Mouse (Mus musculus) lung, embryonic 15.5 days (tissue): Measurements from ENCODE around the gene Ppdpf. TPM values are rescaled to one million over a fixed set of nuclear protein-coding genes. Genes with fewer than 3 reads are reported as not detected.

Source experiments
- ATAC-seq: fragments of 200-750 bp; cut with Nextera tagmentation; 2 replicates; pipeline ENCODE4 v1.8.0; 2017; ENCODE audit warnings: moderate number of reproducible peaks, borderline replicate concordance; ENCODE audit not compliant: low FRiP score, low TSS enrichment; ENCODE audit errors: extremely low read depth
- H3K27ac ChIP-seq: fragments of 300-500 bp; sonication (generic); 2 replicates; pipeline ENCODE4 v1.5.1; 2015; ENCODE audit warnings: moderate library complexity, mild to moderate bottlenecking, inconsistent platforms
- H3K27me3 ChIP-seq: fragments of 300-500 bp; sonication (generic); 2 replicates; pipeline ENCODE4 v1.6.1; 2015; ENCODE audit warnings: inconsistent platforms
- H3K36me3 ChIP-seq: fragments of 300-500 bp; sonication (generic); 2 replicates; pipeline ENCODE4 v1.6.1; 2015; ENCODE audit warnings: inconsistent platforms
- H3K4me1 ChIP-seq: fragments of 300-500 bp; sonication (generic); 2 replicates; pipeline ENCODE4 v1.6.1; 2015; ENCODE audit warnings: inconsistent platforms
- H3K4me2 ChIP-seq: fragments of 300-500 bp; sonication (generic); 2 replicates; pipeline ENCODE4 v1.6.1; 2015; ENCODE audit warnings: inconsistent platforms, mild to moderate bottlenecking, moderate library complexity
- H3K4me3 ChIP-seq: fragments of 300-500 bp; sonication (generic); 2 replicates; pipeline ENCODE4 v1.5.1; 2015; ENCODE audit warnings: mild to moderate bottlenecking, inconsistent platforms
- H3K9ac ChIP-seq: fragments of 300-500 bp; sonication (generic); 2 replicates; pipeline ENCODE4 v1.6.1; 2015; ENCODE audit warnings: inconsistent platforms
- H3K9me3 ChIP-seq: fragments of 300-500 bp; sonication (generic); 2 replicates; pipeline ENCODE4 v1.6.1; 2016; ENCODE audit warnings: inconsistent platforms
- WGBS: fragments of 180-500 bp; shearing (Covaris S2); methylation state at CpG from one replicate; pipeline ENCODE4 v1.1.7; 2015; 5-methylcytosine and 5-hydroxymethylcytosine counted together
- polyA plus RNA-seq: library from polyadenylated mRNA; unstranded; fragments of >200 nt; fragmentation: Nextera tagmentation; extraction: Ambion mirVana; gene quantifications from 2 replicates; pipeline ENCODE4 v1.2.1, GENCODE M21; 2015

The Ppdpf gene
- polyA plus RNA-seq, 1 experiment from 2014 or later: 317 TPM

DNA sequence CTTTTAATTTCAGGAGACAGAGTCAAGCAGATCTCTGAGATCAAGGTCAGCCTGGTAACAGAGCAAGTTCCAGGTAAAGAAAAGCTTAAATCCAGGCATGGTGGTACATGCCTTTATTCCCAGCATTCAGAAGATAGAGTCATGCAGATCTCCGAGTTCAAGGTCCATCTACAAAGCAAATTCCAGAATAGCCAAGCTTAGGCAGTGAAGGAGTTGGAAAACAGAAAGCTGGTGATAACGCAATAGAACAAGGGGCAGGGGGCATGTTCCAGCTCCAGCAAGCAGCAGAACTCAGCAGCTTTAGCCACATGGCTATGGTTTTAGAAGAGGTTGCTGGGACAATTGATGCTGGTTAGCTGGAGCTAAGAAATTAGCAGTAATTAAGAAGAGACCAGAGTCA lies 37.9 kb downstream of the Ppdpf start:
- no peak for ATAC-seq
- WGBS: 83% methylated on average over 2 of the region's 2 CpGs
- H3K4me1 ChIP-seq: peaks cover 12% of the 10 kb centered on the region

DNA sequence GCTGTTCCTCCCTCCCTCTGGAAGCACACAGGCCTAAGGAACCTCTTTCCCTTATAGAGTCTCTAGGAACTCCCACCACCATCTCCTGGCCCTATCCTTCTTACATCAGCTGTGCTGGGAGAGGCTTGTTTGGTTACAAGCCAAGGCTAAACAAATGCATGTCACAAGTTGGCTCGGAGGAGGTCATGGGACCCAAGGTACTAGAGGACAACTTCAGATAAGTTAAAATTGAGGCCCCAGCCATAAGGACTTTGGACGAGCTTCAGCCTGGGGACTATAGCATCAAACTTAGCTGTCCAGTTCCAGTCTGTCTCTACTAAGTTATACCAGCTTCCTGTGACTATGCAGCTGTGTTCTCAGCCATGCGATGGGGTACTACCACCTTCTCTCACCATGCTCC lies 40.1 kb downstream of the Ppdpf start:
- no peak for ATAC-seq
- peaks cover 5% of the 10 kb centered on the region; the same call in 1 of the 2 replicates for H3K4me1 ChIP-seq
- WGBS: 75% methylated on average over 3 of the region's 3 CpGs

More for the DNA sequence above, 37.9 kb downstream of the Ppdpf start:
- Histone ChIP-seq H3K9me3 (no peaks in the 10 kb centered on the region), H3K4me2 (no peak overlapping the region), H3K4me3 (no peak overlapping the region), H3K27ac (no peak overlapping the region), H3K27me3 (no peaks in the 10 kb centered on the region), H3K9ac (no peak overlapping the region), H3K36me3 (peaks cover 7% of the 10 kb centered on the region; the same call in 1 of the 2 replicates)

DNA sequence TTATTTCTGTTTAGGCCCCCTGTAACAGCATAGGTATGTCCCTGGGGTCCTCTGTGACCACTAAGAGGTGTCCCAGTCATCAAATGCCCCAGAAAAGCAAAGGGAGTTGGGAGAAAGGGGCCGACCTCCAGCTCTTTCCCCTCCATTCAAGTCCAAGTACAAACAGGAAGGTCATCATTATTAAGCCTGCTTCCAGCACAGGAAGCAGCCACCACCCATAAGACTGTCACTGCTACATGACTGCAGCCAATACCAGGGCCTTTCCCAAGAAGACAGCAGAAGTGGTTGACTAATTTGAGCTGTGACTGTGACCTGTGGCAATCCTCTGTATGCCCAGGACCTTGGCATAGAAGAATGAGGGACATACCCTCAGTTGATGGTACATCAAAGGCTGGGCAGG lies 41.3 kb downstream of the Ppdpf start:
- Histone ChIP-seq H3K36me3 (peaks cover 15% of the 10 kb centered on the region; the same call in 1 of the 2 replicates), H3K27me3 (no peaks in the 10 kb centered on the region), H3K9me3 (no peaks in the 10 kb centered on the region), H3K9ac (no peak overlapping the region), H3K4me3 (no peak overlapping the region), H3K27ac (peak overlapping the region; percentile 16), H3K4me2 (no peak overlapping the region), H3K4me1 (peaks cover 5% of the 10 kb centered on the region; the same call in 1 of the 2 replicates)
- ATAC-seq: no peak
- WGBS: 62% methylated on average over 1 of the region's 1 CpGs

More for the DNA sequence above, 40.1 kb downstream of the Ppdpf start:
- H3K4me2 ChIP-seq: no peak overlapping the region
- no peaks in the 10 kb centered on the region for H3K9me3 ChIP-seq
- no peaks in the 10 kb centered on the region for H3K27me3 ChIP-seq
- H3K27ac ChIP-seq: no peak overlapping the region
- H3K36me3 ChIP-seq: peaks cover 12% of the 10 kb centered on the region; the same call in 1 of the 2 replicates
- H3K4me3 ChIP-seq: no peak overlapping the region
- H3K9ac ChIP-seq: no peak overlapping the region

DNA sequence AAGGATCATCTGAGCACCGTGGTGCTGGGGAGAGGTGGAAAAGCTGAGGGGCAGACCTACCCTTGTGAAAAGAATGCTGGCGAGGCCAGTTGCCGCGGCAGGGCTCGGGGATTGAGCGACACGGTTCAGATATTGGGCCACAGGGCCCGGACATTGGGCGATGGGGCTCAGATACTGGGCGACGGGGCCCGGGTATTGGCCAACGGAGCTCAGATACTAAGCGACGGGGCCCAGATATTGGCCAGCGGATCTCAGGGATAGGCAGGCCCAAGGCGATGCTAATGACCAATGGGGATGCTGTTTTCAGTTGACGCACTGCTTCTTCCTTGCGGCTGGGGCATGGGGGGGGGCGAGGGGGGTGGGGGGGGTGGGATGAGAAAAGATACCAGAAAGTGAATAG lies 44.1 kb downstream of the Ppdpf start:
- H3K4me1 ChIP-seq: peaks cover 5% of the 10 kb centered on the region; the same call in 1 of the 2 replicates
- no peak overlapping the region for H3K9ac ChIP-seq
- H3K4me2 ChIP-seq: no peak overlapping the region
- H3K27me3 ChIP-seq: no peaks in the 10 kb centered on the region
- H3K9me3 ChIP-seq: no peaks in the 10 kb centered on the region
- no peak for ATAC-seq
- WGBS: 75% methylated on average over 19 of the region's 20 CpGs
- no peak overlapping the region for H3K4me3 ChIP-seq
- H3K36me3 ChIP-seq: peaks cover 17% of the 10 kb centered on the region; the same call in 1 of the 2 replicates
- H3K27ac ChIP-seq: no peak overlapping the region

DNA sequence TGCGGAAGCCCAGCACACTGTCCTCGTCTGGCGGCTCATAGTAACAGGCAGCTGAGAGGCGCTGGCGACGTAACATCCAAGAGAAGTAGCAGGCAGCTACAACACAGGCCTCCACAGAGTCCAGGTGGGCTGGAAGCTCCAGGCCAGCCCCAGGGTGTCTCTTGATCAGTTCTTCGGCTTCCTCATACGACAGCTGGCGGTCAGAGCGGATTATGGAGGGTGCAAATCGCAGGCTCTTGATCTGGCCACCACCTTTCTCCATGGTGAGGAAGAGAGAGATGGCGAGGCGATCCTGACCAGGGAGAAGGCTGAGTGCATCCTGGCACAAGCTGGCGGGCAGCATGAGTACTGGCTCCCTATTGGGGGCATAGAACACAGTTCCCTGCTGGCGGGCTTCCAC lies 46.4 kb downstream of the Ppdpf start:
- no peak for ATAC-seq
- Histone ChIP-seq H3K9me3 (no peaks in the 10 kb centered on the region), H3K4me3 (no peak overlapping the region), H3K9ac (no peak overlapping the region), H3K36me3 (peaks cover 19% of the 10 kb centered on the region; the same call in 1 of the 2 replicates), H3K27me3 (no peaks in the 10 kb centered on the region), H3K27ac (no peak overlapping the region), H3K4me2 (no peak overlapping the region), H3K4me1 (no peaks in the 10 kb centered on the region)
- 85% methylated on average over 15 of the region's 15 CpGs for WGBS

DNA sequence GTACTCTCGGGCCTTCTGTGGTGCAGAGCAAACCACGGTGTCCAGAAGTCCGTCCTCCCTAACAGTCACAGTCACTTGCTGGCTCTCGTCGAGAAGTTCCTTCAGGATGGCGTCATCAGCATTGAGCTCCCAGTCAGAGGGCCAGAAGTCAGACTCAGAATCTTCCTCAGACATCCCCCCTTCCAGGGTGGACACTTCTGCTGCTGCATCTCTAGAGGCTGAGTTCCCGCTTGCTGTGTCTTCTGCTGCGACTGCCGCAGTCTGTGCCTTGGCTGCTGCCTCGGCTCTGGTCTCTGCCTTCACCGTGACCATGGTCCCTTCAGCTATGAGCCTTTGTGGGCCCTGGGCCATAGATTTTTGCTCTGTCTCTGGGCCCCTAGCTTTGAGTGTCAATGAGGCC lies 47.6 kb downstream of the Ppdpf start:
- Histone ChIP-seq H3K4me2 (no peak overlapping the region), H3K27me3 (no peaks in the 10 kb centered on the region), H3K36me3 (peaks cover 15% of the 10 kb centered on the region; the same call in 1 of the 2 replicates), H3K9ac (no peak overlapping the region), H3K9me3 (no peaks in the 10 kb centered on the region), H3K4me1 (no peaks in the 10 kb centered on the region), H3K4me3 (no peak overlapping the region), H3K27ac (no peak overlapping the region)
- WGBS: 92% methylated on average over 11 of the region's 11 CpGs
- ATAC-seq: no peak

DNA sequence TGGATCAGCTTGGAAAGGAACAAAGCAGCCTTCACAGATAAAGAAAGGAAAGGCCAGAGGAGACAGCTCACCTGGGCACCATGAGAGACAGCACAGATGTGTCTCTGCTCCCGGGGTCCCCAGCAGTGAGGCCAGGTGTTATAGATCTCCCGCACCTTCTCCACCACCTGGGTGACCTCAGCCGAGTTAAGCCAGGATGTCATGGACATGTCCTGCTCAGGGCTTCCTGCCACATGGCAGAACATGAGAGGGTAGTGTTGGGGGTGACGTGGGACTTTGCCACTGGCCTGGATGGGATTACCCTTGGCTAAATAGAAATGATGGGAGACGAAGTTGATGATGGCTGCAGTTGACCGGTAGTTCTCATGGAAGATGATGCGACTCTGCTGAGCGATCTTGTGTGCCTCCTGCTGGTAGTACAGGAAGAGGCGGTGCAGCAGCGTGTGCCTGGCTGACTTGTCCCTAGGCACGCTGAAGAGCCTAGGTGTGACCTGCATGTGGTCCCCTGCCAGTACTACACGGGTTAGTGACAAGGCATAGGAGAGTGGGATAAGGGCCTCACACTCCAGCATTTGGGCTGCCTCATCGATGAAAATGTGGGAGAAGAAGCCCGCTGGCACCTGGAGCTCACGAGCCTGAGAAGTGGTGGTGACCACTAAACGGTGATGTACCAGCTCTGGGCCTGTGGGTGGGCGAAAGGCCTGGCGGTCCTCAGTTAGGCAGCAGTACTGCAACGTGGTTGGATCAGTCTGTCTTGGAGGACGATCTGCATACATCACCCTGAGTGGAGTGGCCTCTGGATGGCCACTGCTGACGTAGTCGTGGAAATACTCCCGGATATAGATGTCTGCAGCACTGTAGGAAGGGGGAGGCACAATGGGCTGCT lies 48.9 kb downstream of the Ppdpf start:
- ATAC-seq: no peak
- H3K9me3 ChIP-seq: no peaks in the 10 kb centered on the region
- 0 out of 2 replicates have a peak, but pooled peaks cover 7% of the 10 kb centered on the region for H3K36me3 ChIP-seq
- 71% methylated on average over 23 of the region's 23 CpGs for WGBS
- H3K4me2 ChIP-seq: no peak overlapping the region
- no peaks in the 10 kb centered on the region for H3K4me1 ChIP-seq
- no peak overlapping the region for H3K9ac ChIP-seq
- no peak overlapping the region for H3K27ac ChIP-seq
- H3K27me3 ChIP-seq: no peaks in the 10 kb centered on the region
- H3K4me3 ChIP-seq: no peak overlapping the region

DNA sequence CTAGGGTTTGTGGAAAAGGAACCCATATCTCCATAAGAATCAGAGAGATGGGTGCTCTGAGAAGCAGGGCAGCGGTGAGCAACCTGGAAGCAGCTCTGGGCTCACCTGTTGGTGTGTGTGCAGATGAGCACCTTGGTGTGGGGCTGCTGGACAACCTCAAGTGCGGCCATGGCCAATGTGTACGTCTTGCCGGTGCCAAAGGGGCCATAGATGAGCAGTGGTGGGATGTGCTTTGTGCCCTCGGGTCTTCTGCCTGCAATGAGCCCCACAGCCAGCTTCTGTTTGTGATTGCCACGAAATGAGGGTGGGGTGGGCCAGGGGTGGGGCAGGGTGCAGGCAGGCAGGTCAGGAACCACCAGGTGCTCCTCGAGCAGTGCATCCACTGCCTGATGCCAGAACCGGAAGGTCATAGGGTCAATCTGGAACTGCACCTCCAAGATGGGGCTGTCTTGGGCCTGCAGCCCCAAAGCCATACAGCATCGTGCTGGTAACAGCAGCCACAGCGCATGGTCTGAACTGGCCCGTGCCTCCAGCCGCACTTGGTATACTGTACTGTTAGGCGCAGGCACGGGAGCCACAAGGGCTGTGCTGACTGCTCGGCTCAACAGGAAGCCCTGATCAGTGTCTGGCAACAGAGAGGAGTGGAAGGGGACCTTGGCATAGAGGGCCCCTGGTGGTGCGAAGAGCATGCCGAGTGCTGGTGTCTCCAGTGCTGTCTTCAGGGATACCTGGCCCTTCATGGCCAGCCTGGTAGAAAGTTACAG lies 50.4 kb downstream of the Ppdpf start:
- H3K4me1 ChIP-seq: peaks cover 8% of the 10 kb centered on the region
- H3K4me2 ChIP-seq: no peak overlapping the region
- no peaks in the 10 kb centered on the region for H3K9me3 ChIP-seq
- H3K27me3 ChIP-seq: no peaks in the 10 kb centered on the region
- ATAC-seq: no peak
- no peak overlapping the region for H3K4me3 ChIP-seq
- 85% methylated on average over 17 of the region's 17 CpGs for WGBS
- H3K27ac ChIP-seq: no peak overlapping the region
- no peak overlapping the region for H3K9ac ChIP-seq
- H3K36me3 ChIP-seq: 0 out of 2 replicates have a peak, but pooled peaks cover 6% of the 10 kb centered on the region

DNA sequence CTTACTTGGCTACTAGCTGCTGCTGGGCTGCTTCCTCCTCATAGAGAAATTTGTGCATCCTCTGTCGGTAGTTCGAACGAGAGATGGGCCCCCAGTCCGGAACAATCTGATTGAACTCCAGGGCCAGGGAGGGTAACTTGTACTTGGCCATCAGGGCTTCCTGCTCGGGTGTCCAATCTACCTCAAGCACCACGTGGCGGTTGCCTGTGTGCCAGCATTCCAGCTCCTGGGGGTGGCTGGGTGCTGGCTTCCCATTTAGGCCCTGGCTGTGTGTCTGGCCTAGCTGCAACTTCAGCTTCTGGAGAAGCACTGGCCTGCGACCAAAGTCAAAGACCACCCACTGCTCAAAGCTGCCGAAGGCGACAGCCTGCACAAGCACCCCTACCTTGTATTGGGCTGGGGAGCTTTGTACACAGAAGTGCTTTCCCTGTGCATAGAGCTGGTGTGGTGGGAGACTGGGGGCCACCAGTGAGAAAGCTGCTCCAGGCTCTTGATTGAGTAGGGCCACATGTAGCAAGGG lies 51.1 kb downstream of the Ppdpf start:
- Histone ChIP-seq H3K4me1 (peaks cover 9% of the 10 kb centered on the region), H3K27me3 (no peaks in the 10 kb centered on the region), H3K36me3 (0 out of 2 replicates have a peak, but pooled peaks cover 6% of the 10 kb centered on the region), H3K4me2 (no peak overlapping the region), H3K4me3 (no peak overlapping the region), H3K9me3 (no peaks in the 10 kb centered on the region), H3K27ac (no peak overlapping the region), H3K9ac (no peak overlapping the region)
- 71% methylated on average over 10 of the region's 10 CpGs for WGBS
- ATAC-seq: no peak
